Mouse (Mus musculus) A20 (cell line): ENCODE results near the gene Sncb.

Experiments
- DNase-seq: peaks from one replicate; pipeline ENCODE4 v3.0.0-alpha.2; 2011; ENCODE audit warnings: low read depth, low spot score

Sncb gene

GRCm38 (mm10) chr13:54749061-54749863, 17.1 kb downstream of the Sncb start:
- no peak for DNase-seq

- no peak for DNase-seq
Observed at GRCm38 (mm10) chr13:54748721-54749060, 17.7 kb downstream of the Sncb start.

GRCm38 (mm10) chr13:54748190-54748589, 18.2 kb downstream of the Sncb start:
- no peak for DNase-seq

GRCm38 (mm10) chr13:54746896-54747295, 19.5 kb downstream of the Sncb start:
- DNase-seq = no peak

GRCm38 (mm10) chr13:54746110-54746509, 20.3 kb downstream of the Sncb start:
- no peak for DNase-seq

- no peak for DNase-seq
Observed at GRCm38 (mm10) chr13:54738213-54738601, 28.2 kb downstream of the Sncb start.

GRCm38 (mm10) chr13:54737488-54738212, 28.7 kb downstream of the Sncb start:
- DNase-seq = no peak

GRCm38 (mm10) chr13:54736931-54737330, 29.5 kb downstream of the Sncb start:
- no peak for DNase-seq

- DNase-seq = no peak
Observed at GRCm38 (mm10) chr13:54726131-54726530, 40.3 kb downstream of the Sncb start.

GRCm38 (mm10) chr13:54723143-54723542, 43.3 kb downstream of the Sncb start:
- no peak for DNase-seq

- DNase-seq = peak; percentile 59
Observed at GRCm38 (mm10) chr13:54716916-54717315, 49.5 kb downstream of the Sncb start.

GRCm38 (mm10) chr13:54714996-54715395, 51.4 kb downstream of the Sncb start:
- DNase-seq = no peak

- DNase-seq = peak; percentile 41
Observed at GRCm38 (mm10) chr13:54714393-54714792, 52.0 kb downstream of the Sncb start.

GRCm38 (mm10) chr13:54710866-54711265, 55.5 kb downstream of the Sncb start:
- no peak for DNase-seq
